Mouse (Mus musculus): ENCODE results near the gene 1700011L22Rik. TPM values are rescaled to one million over a fixed set of nuclear protein-coding genes. Genes with fewer than 3 reads are reported as not detected.

The 1700011L22Rik gene
- total RNA-seq, 2 experiments from 2014 or later: not detected

DNA sequence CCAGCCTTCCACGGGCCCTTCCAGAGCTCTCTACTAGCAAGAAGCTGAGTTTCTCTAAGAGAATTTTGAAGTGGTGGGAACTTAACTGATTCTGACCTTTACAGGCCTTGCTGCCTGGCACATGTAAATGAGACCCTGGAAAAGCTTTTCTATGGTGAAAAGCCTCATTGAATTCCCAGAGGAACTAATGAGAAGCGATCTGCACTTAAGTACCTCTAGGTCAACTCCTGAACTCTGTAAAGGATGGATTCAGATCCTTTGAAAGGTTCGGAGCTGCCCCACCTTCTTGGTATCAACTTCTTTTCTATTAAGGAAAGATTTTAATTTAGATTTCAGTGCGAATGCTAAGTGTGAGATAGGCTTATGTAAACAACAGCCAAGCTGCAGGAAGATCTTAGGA lies 72.4 kb downstream of the 1700011L22Rik start:
- no peak for DNase-seq (ENCODE audit: low spot score in 2 of 2)

DNA sequence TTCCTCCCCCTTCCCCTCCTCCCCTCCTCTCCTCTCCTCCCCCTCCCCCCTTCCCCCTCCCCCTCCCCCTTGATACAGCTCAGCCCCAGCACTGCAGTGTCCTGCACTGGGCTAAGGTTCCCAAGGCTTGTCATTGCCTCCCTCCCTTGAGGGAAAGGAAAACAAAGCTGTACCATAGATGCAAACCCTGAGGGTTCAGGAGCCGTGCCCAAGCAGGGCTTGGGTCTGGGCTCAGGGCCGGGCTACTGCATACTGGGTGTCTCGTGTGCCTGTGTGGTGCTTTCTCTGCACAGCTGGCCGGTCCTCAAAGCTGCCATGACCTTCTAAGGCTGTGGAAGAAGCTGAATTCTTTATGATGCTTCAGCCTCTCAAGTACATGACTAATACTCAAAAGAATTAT lies 74.8 kb downstream of the 1700011L22Rik start:
- DNase-seq (ENCODE audit: low spot score in 2 of 2): no peak

DNA sequence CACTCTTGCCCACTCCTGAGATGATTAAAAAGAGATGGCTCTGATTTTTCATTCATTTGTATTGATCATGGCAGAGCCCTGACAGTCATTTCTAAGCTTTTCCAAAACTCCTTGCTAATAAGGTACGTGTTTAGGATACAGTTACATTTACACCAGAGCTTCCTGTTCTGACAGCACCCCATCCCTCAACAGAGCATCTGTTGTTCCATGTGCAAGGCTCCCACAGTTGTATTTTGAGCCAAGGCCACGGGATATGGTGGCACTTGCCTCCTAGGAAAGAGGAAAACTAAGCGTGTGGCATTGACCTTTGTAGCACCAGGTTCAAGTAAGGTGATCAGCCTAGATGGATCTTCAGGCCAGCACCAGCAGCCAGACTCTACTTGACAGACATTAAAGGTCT lies 83.1 kb downstream of the 1700011L22Rik start:
- no peak for DNase-seq (ENCODE audit: low spot score in 2 of 2)

DNA sequence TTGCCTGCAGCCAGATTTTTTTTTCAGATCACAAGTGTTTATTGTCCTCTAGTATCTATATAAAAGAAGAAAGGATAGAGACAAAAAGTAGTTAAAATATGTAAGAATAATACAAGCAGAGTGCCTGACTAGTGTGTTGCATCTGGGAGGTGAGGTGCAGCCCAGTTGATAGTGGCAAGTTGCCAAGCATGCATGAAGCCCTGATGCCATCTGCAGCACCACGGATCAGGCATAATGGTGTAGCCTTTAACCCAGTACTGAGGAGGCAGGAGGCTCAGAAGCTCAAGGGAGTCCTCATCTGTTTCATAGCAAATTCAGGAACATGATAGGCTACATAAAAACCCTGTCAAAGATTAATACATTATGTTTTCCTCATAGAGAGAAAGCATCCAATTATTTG lies 84.0 kb downstream of the 1700011L22Rik start:
- DNase-seq (ENCODE audit: low spot score in 2 of 2): no peak

DNA sequence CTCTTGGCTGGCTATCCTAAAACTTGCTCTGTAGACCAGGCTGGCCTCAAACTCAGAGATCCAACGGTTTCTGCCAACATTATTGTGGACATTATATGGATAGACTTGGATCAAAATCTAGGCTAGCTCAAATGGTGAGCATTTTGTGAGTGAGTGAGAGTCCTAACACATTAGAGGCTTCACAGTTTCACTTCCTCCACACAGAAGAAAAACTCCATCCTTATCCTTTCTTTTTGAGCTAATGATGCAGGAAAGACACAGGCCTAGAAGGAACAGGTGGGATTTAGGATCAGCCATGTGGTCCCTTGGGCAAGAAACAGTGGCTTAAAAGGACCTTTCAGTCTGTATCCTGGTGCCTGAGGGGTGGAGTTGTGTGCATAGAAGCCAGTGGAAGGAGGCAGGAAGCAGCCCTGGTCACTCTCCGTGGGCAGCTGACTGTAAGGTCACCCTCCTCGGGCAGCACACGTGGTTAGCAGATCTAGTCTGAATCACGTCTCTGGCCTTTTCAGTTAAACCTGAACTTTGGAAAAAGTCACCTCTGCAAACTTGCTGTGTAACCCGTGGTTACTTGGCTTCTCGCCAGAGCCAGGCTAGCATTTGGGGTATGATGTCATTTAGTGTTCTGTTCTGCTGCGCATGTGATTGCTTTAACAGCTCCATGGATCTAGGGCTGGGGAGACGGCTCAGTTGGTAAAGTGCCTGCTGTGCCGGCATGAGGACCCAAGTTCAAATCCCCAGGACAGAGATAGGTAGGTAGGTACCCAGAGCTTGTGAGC lies 85.6 kb downstream of the 1700011L22Rik start:
- peak; percentile 73 to 78 for DNase-seq (ENCODE audit: low spot score in 2 of 2)

DNA sequence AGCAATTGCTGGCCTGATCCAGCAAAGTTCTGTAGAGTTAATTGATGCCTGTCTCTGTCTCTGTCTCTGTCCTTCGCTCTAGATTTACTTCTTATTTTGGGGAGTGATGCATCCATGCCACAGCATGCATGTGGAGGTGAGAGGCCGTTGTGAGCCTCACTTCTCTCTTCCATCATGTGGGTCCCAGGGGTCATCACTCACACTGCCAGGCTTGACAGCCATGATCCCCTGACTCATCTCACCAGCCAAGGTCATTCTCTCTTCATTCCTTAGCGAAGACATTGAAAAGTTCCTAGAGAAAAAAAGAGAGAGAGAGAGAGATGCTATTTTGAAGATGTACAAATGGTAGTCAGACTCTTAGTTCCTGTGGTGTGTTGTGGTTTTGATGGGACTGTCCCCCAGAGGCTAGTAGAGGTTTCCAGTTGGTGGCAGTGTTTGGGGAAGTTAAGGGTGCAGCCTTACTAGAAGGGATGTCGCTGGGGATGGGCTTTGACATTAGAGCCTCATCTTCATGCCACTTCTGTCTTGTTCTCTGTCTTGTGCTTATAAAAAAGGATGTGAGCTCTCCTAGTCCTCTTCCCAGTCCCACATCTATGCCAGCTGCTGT lies 87.1 kb downstream of the 1700011L22Rik start:
- DNase-seq (ENCODE audit: low spot score in 2 of 2): peak in 1 of 2 experiments; percentile 36

Other genes starting within 250 kb of the 1700011L22Rik start
- 1 to 10 TPM; 6.1 to 6.8 TPM for gene Zfp827, start 220.1 kb downstream of the 1700011L22Rik start, total RNA-seq (2021)
- 10 to 100 TPM; 34.1 to 41.7 TPM for gene Mmaa, start 46.4 kb upstream of the 1700011L22Rik start, total RNA-seq (2021)
- 10 to 100 TPM; 25.6 TPM for gene Smad1, start 150.9 kb upstream of the 1700011L22Rik start, total RNA-seq (2021)